In genomic region chr5:35739536-35740278, GRCm38 (mm10) we compare ENCODE assay signal across 9 mouse cellular contexts. TPM values are rescaled to one million over a fixed set of nuclear protein-coding genes. Genes with fewer than 3 reads are reported as not detected.
A peak's percentile ranks its signal among the peaks of the same experiment; 100 is the strongest.
DNase-seq lines count a peak whose midpoint lies in the region; ATAC-seq lines count a peak whose summit lies in the region.
"Had no signal": no experiment of that assay in that cellular context is flagged by ENCODE, and none has a peak within 500 bp of the region (broad histone marks: within the 10 kb centered on the region; RNA-seq: fewer than 3 reads in every experiment).

Gene Sh3tc1, minus strand, starts transcription at chr5:35739987.

- no peaks in the 10 kb centered on the region for H3K79me2 ChIP-seq in macrophage (ENCODE audit: inconsistent target)

- H3K4me2 ChIP-seq in midbrain, embryonic 13.5 days (replicated peaks), result no peak within 1 kb of the TSS

- ATAC-seq in midbrain, embryonic 13.5 days, result no peak
- ATAC-seq in monocyte, adult 5-6 weeks (replicated peaks; ENCODE audit: insufficient number of reproducible peaks, low FRiP score, low TSS enrichment, poor library complexity, severe bottlenecking), result no peak

- peak; percentile 95 for DNase-seq in R1 (ENCODE audit: low read depth, low spot score)
- DNase-seq in embryo, embryonic 11 days, result peak; percentile 20
- DNase-seq in kidney, adult 11 months, result peak; percentile 90
- DNase-seq in spleen, adult 18-20 months, result no peak
- DNase-seq in left cerebral cortex, postnatal 10 days (ENCODE audit: extremely low spot score in 1 of 2, low spot score in 2 of 2), result no peak

- no peak within 1 kb of the TSS for H3K4me3 ChIP-seq in macrophage (ENCODE audit: inconsistent target)
- no peak within 1 kb of the TSS for H3K4me3 ChIP-seq in midbrain, embryonic 13.5 days (replicated peaks)
- H3K4me3 ChIP-seq: hindbrain, embryonic 10.5 days had no signal

- intact Hi-C loops in left cerebral cortex, postnatal 10 days (cut with DNase I), result no loop called here

- no peaks in the 10 kb centered on the region for H3K36me3 ChIP-seq in macrophage (ENCODE audit: inconsistent target)
- no peaks in the 10 kb centered on the region for H3K36me3 ChIP-seq in midbrain, embryonic 13.5 days
- H3K36me3 ChIP-seq: hindbrain, embryonic 10.5 days had no signal

- WGBS in macrophage (ENCODE audit: missing documents), result 72% methylated on average over 10 of the region's 10 CpGs
- 25% methylated on average over 10 of the region's 10 CpGs for WGBS in midbrain, embryonic 13.5 days

- no peak within 1 kb of the TSS for H3K27ac ChIP-seq in macrophage
- H3K27ac ChIP-seq in midbrain, embryonic 13.5 days, result no peak within 1 kb of the TSS
- H3K27ac ChIP-seq: hindbrain, embryonic 10.5 days had no signal

- H3K9me3 ChIP-seq in midbrain, embryonic 13.5 days, result no peaks in the 10 kb centered on the region
- H3K9me3 ChIP-seq: hindbrain, embryonic 10.5 days had no signal

- peaks cover 11% of the 10 kb centered on the region for H3K27me3 ChIP-seq in midbrain, embryonic 13.5 days

- H3K4me1 ChIP-seq in midbrain, embryonic 13.5 days (replicated peaks), result no peaks in the 10 kb centered on the region

- H3K9ac ChIP-seq in midbrain, embryonic 13.5 days (replicated peaks), result no peak within 1 kb of the TSS

RNA-seq across cellular contexts. Expression of gene Sh3tc1, which starts in this region (rescaled TPM):
- total RNA-seq in macrophage (2018; cell fraction: chromatin; rRNA removed), result 100 to 1,000 TPM in 2 of 26 experiments, 10 to 100 TPM in 24; 21.1 to 133 (median 76.4) TPM
- 10 to 100 TPM; 10.0 to 25.6 (median 20.3) TPM for total RNA-seq in macrophage (2018; cell fraction: cytosol; rRNA removed)
- 10 to 100 TPM; 23.8 to 71.9 (median 47.0) TPM for total RNA-seq in macrophage (2018; cell fraction: nucleus; rRNA removed)
- polyA plus RNA-seq in macrophage (2018), result 11.5 to 20.1 TPM (median 15.4 TPM) in 3 replicates
- polyA plus RNA-seq in midbrain, embryonic 13.5 days (2015; fragmentation: Nextera tagmentation; extraction: Ambion mirVana), result 2.7 and 3.8 TPM in 2 replicates
- total RNA-seq in left cerebral cortex, postnatal 10 days (2021), result 1 to 10 TPM; 2.8 to 4.1 TPM
- total RNA-seq in monocyte, adult 5-6 weeks (2017), result 8.3 to 17.8 TPM (median 12.1 TPM) in 3 replicates

Comparison
In these comparisons a context has a peak if more than half of its experiments do, and no peak if none do; other contexts are left out.
1. DNase-seq: peak in R1 (single experiment), embryo, embryonic 11 days (single experiment) and kidney, adult 11 months (single experiment); none in spleen, adult 18-20 months (0 of 2) and left cerebral cortex, postnatal 10 days (0 of 2).